Mouse (Mus musculus) retina, postnatal 7 days (tissue): Measurements from ENCODE around the gene Tenm3.

ENCODE experiments used
- DNase-seq: peaks from one replicate; pipeline ENCODE4 v3.0.0-alpha.2; 2012; ENCODE audit warnings: low read depth, low spot score

Tenm3 gene

DNA sequence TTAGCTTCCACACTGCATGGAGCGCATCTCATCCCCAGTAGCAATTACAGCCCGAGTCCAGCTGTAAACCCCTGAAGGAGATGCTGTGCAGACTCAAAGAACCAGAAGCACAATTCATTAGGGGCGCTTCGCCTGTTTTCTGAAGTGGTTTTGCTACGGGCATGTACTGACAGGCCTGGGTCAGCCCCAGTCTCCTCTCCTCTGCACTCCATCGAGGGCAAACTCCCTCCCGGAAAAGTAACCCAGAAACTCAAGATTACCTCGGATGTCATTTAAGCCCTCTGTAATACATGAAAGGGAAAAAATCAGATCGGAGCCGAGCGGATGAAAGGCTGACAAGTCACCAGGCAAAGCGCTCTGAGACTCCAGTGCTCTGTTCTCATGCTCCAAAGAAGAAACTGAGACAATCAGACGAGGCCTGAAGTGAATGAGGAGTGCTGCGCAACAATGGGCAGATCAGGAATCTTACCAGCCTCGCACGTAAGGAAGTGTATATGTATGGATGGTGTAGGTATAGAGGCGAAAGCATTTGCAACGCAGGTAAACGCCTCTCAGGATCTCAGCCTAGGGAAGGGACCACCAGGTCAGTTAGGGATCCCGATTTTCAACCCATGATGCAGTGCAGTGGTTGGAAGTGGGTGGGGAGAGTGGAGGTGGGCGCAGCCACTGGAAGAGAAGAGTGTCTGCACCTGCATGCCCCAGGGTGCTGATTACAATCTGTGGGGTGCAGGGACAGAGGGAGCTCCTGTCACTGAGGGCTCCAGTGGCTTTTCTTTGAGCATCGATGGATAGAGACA is 387.2 kb downstream of the Tenm3 start:
- DNase-seq, result no peak

DNA sequence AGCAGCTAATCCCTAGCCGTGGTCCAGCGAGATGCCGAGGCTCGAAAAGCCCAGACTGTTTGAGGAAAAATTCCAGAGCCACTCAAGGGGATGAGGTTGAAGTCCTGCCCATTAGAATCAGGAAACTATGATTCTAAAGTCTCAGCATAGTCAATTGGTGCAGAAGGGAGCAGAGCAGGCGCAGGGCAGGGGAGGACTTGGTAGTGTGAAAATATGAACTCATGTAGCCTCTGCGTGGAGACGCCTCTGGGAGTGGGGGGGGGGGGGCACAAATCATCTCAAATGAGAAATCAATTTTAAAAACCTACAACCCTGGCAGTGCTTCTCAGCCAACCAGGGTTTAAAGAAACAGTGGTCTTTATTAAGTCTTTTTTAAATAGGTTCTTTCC is 392.5 kb downstream of the Tenm3 start:
- no peak for DNase-seq

DNA sequence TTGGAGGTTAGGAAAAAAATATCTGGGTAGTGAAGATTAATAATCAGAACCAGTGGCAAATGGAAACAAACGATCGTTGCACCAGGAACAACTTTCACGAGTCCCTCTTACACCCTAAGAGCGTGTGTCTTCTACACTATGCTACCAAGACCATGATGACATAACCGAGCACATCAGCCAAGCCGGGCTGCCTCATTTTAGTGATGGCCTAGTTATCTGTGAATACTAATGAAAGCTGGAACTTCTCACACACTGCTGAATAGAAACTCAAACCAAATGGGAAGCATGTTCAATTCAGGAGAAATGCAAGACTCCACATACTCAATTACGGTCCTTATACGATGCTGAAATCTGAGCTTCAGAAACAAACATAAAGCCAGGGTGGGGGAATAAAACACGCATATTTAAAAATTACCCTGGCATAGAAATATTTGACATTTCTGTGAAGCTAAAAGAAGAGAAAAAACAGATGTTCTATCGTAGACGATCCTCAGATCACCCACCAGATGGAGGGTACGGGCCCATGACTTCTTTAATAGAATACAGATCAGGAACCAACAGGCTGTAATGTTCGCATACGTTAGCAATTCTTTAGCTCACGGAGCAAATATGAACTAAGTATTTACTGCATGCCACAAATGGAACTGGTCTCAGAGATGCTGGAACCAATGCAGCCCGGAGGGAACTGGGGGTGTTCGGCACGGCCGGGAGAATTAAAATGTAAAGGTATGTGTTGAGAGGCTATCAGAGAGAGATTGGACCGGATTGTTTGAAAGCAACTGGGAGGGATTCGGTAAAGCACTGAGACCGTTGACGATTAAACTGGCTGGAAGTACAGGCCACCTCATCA is 393.1 kb downstream of the Tenm3 start:
- DNase-seq, result no peak

DNA sequence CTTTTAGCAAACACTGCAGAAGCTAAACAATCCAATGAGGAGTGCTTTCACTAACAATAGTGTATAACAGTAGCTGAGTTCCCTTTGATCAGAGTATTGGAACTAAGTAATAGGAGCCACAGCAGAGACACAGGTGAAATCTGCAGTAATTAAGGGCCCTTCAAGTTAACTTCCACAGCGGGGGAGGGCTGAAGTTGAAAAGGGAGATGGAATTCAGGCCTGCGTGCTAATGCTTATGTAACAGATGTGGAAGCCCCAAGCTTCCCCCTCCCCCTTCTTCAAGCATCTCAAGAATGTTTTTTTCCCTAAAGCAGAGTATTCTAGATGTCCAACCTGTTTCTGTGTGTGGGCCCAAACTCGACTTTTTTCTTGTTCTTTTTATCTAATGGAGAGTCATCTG is 394.1 kb downstream of the Tenm3 start:
- no peak for DNase-seq

DNA sequence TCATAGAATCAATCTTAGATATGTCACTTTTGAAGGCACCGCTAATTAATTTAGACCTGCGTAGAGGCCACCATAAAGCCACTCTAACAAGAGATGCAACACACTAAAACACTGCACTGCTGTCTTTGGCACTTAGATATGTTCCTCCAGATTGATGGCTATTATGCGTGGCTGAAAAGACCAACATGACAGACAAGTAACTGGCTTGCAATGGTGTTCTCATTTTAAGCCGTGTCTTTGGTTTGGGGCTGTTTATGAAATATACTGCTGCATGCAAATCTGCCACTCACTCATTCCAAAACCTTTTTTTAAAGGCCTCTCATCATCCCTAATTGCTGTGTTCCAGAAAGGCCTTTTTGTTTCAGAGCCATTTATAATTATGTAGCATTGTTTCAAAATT is 398.1 kb downstream of the Tenm3 start:
- DNase-seq, result no peak

DNA sequence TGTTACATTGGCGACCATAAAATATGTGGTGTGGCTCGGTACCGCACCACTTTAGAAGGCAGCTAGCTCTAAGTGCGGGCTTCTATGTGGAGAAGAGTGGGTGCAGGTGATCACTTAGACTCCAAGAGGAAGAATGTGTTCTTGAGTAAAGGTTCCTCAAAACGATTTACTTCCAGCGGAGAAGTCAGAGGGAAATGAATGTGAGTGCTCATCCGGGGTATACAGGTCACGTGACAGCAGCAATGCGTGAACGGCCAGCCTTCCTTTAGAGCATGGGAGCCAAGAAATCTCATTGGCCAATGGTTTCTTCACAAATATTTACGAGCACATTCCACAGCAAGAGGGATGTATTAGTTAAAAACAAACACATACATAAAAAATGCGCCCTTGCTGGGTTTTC is 404.3 kb downstream of the Tenm3 start:
- DNase-seq, result no peak

DNA sequence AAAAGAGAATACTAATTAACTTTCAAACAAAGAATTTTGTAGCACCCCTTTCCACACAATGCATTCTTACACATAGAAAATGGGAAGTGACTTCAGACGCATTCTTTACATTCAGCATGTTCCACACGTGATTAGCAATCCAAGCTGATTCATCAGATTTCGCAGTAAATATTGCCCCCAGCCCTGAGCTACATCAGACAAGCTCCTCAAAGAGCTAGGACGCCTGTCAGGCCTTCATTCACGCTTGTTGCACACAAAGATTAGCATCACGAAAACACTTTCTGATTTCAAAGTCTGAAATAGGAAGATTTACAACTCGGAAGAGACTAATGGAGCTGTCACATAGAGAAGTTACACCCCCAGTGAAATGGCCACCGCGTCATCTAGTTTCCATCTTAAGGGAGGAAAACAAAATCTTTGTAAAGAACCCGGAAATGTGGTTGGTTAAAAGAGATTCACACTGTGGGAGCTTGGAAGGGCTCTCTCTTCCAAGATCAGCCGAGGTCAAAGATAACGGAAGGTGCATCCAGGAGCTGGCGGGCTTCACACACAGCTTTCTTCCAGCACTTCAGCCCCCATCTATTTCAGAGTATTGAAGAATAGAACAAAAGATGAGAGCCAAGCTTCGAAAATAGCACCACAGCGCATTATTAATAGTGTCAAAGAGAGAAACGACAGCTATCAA is 406.1 kb downstream of the Tenm3 start:
- DNase-seq, result no peak

DNA sequence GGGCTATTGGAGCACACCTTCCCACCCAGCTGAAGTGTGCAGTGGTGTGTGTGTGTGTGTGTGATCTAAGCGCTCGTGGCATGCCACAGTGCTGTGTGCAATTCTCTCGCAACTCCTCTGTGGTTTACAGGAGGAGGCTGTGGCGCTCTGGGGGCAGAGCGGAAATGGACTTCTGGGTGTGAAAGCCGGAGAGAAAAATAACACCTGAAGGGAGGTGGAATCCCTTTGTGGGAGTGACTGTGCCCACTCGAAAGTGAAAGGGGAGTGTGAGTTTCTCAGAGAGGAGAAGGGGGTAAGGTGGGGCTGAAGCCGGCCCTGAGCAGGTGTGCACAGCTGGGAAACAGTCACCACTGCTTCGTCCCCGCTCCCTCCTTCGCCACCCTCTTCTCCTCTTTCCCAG is 418.6 kb downstream of the Tenm3 start:
- DNase-seq, result no peak

DNA sequence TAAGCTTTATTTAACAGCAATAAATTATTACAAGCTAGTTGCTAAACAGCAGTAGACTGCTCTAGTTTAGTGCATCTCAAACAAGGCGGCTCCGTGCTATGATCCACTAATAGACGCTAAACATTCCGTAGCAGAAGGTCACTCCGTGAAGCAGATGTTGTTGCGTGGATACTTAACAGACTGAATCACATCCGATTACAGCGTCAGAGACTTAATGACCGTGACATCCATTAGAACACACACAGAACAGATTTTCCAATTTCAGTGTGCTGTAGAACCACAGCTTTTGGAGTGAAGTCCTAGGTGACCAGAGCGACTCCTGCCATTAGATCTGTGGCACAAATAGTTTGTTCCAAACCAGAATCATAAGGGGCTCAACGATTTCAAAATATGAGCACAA is 426.0 kb downstream of the Tenm3 start:
- no peak for DNase-seq

DNA sequence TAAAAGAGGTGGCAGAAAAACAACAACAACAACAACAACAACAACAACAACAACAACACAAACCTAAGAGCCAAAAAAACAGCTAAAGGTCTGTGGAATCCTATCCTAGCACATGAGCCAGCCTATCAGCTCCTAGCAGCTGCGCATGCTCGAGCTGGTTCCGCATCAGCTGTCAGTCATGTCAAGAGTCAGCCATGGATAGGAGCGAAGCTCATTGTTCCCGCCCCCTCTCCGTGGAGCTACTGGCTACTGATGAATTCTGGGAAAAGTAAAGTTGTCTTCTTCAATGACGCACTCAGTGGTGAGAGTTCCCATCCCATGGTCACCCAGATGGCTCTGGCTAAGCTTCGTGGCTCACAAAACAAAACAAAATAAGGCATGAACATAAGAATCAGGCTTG is 432.8 kb downstream of the Tenm3 start:
- DNase-seq, result no peak

DNA sequence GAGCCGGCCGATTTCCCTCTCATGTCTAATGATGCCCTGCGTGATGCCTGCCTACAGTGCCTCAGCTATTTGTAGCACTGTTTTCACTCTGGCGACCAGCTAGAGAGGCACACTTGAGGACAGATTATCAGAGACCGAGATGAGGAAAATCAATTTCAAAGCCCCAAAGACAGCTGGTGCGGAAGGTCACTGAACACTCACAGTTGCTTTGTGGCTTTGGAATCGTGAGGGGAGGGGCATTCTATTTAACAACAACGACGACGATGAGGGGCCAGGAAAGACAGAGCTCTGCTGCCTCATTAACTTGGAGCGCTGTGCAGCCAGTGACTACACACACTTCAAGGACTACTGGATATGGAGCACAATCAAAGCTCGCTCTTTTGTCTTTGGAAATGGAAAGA is 443.2 kb downstream of the Tenm3 start:
- DNase-seq, result no peak

DNA sequence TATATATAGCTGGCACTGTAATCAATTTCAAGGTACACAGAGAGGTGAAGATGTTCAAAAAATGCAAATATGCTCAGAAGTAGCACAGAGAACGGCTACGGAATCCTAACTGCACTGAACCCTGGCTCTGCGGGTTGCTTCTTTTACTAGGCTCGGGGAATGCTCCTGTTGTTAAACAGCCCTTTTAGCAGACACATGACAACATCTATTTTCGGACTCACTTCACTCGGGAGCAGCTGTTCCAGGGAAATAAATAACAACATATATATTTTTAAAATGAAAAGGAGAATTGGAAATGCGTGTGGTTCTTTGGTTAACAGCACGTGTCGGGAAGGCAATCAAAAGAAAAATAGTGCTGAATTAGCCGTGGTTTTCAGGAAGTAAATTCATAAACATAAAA is 457.9 kb downstream of the Tenm3 start:
- no peak for DNase-seq

DNA sequence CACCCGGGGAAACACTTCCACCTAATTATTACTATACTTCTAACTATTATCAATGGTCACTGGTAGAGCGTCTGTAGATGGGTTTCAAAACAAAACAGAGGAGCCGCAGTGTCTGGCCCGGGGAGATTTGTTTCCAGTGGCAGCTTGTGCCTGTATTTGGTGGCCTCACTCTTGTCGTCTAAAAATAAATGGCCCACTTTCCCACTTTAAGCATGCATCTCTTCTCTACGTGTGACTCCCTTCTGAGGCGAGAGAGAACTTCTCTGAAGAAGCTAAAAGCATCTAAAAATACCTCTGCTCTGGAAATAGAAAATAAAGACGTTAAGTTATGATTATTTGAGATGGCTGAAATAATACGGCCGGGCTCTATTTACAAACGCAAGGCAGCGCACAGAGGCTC is 463.7 kb downstream of the Tenm3 start:
- no peak for DNase-seq

DNA sequence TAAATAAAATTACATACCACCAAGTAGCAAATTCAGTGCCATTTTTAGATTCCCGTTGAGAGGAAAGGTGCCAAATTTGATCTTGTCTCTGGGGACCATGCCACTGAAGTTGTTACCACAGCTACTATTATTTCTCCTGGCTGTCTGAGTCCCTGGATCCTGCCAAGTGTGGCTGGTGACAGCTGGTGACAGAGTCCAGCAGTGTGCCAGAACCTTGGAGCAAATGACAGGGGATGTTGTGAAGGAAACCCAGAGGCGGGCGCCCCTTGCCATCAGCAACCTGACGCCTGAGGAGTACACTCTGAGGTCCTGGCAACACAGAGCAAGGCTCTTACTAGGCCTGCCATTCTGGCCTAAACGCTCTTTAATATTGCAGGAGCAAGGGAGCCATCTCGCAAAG is 467.0 kb downstream of the Tenm3 start:
- no peak for DNase-seq

DNA sequence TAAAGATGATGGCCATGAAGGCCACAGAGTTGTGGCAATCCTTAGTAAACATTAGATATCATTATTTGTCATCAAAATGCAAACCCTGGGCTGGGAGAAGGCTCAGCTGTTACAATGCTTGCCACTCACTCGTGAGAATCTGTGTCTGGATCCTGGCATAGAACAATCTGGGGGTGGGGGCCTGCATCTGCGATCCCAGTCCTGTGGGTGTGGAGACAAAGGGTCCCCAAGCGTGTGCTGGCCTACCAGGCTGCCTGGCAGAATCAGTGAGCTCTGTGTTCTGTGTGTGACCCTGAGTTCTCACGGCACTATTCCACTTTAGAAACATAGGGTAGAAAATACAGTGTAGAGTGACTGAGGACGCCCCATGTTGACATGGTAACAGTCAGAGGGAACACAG is 468.6 kb downstream of the Tenm3 start:
- no peak for DNase-seq

DNA sequence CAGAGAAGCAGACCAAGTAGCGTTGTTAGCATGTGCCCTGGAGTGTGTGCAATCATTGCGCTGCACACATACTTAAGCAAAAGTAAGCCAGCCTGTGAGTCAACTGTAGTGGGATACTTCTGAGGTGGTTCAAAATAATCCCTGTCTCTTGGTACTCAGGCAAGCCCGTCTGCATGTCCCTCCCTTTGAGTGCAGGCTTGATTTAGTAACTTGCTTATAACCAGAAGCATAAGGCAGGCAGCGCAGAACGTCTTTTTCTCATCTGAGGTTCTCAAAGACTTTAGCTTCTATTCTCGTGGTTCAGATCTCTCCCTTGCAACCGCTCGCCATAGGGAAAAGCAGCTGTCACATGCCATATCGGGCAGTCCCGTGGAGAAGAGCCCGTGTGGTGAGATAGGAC is 470.3 kb downstream of the Tenm3 start:
- no peak for DNase-seq

DNA sequence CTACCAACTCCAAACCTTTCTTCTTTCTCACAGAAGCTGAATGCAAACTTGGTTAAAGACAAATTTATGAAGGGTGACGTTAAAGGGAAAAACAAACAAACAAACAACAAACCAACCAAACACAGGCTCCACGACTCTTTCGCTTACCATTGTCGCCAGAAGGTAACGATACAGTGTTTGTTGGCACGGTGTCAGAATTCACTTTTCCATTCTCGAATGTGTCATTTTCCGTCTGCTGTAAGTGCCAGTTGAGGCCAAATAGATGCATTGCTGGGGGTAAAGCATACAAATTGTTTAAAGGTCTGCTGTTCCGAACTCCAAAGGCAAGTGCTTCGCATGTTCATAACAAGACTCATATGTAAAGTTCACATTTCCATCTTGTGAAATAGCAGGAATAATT is 476.6 kb downstream of the Tenm3 start:
- no peak for DNase-seq

DNA sequence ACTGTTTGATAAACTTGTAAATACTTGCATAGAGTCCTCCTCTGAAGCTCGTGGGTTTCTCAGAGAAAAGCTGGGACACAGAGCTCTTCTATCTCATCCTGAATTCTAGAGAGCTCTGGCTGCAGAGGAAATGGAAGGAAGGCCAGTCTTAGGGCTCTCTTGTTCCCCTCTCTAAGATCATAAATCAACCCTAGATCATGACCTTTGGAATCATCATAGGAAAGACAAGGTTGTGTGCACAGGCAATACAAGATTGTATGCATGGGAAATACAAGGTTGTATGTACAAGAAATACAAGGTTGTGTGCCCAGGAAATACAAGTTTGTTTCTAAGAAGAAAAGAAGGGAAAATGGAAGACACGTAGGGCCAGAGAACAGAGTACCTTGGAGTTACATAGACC is 486.9 kb downstream of the Tenm3 start:
- no peak for DNase-seq

DNA sequence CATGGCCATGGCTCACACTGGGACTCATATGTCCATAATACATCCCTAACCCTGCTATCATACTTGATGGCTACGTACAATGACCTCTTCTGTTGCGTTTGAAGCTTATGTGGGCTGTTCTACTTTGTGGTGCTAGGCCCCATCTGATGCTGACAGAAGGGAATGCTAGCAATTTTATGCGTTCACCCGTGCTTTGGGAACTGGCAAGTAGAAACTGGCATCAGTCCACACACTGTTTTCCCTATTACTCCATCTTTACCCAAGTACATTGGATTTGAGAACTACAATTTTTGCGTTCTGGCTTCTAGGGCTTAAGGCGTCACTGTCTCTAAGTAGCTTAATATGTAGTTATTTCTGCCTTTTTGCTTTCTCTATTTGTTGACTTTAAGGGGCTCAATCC is 490.3 kb downstream of the Tenm3 start:
- no peak for DNase-seq

DNA sequence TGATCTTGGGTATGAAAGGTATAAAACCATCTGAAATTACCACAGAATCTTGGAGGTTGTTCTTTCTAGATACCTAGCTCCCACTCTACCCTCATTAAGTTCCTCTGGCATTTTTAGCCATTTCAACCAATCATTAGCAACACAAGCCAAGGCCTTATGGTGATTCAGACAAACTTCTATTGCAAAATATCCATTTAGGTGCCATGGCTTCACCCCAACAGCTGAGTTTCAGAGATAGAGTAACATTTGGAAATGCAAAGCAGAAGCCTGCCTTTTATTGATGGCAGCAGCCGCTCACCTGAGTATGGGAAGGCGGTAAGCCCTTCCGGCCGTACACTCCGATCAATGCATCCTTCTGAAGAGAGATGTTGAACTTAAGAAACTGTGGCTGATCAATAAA is 494.9 kb downstream of the Tenm3 start:
- DNase-seq, result no peak

DNA sequence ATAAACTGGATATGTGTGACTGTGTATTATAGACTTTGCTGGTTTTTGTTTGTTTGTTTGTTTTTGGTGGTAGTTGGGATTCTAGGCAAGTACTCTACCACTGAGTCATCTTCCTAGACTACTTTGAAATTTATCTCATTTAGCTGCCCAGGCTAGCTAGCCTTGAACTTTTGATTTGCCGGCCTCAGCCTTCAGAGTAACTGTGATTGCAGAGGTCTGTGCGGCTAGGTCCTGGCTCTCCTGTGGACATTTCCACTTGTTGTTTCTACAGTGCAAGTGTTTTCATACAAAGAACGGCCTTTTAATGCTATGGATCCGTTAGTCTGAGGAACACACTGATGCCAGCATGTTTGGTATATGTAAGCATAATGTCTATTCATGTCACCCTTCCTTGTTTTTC is 495.4 kb downstream of the Tenm3 start:
- no peak for DNase-seq

DNA sequence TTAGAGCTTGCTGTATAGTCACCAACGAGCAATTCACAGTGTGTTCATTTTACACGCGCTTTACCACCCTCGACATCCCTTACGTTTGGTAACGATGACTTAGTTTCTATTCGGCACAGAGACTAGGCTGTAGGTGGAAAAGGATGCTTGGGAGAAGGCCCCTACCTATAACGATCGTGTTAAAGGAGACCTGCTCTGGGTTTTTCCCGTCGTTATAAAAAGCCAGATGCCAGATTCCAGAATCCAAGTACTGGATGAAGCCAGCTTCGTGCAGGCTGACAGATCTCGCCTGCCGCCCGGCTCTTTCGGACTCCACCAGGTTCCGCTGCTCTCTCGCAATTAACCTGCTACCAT is 500.7 kb downstream of the Tenm3 start:
- DNase-seq, result no peak
